ENCODE assay signal across 9 mouse cellular contexts in the genomic region with DNA sequence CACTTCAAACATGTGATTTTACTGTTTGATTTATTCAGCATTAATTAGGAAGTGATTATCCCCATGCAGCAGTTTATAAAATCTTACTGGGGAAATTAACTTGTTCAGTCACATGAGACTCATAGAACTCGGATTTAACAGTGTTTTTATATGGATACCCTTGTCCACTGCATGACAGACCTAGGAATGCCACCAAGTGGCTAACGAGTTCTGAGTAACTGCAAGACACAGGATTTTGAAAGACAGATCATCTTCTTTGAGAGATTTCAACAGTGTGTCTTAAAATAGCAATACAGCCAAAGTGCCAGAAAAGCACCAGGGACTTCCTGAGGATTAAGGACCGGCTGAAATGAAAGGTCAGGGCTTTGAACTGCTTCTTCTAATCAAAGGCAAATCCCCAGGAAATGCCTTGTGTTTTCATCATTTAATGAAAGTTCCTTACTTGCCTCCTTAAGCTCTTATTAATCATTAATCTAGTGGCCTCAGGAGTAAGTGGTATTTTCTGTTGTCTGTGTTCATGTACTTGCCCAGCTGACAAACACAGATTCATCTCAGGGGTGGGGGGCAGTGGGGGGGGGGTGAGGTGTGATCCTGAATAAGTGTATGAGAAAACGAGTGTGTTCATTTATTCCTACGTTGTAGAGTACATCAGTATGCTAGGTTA.
DNase-seq lines count a peak whose midpoint lies in the region; ATAC-seq lines count a peak whose summit lies in the region.
"Had no signal": no experiment of that assay in that cellular context is flagged by ENCODE, and none has a peak within 500 bp of the region (broad histone marks: within the 10 kb centered on the region; RNA-seq: fewer than 3 reads in every experiment).

No protein-coding gene starts in this region.

- DNase-seq in forebrain, embryonic 11.5 days (ENCODE audit: low spot score): no peak
- DNase-seq in midbrain, embryonic 11.5 days (ENCODE audit: low spot score, missing footprints): no peak
- DNase-seq in midbrain, embryonic 10.5 days (ENCODE audit: low spot score): no peak
- peak; percentile 11 for DNase-seq in kidney, postnatal 10 days
- DNase-seq in skeletal muscle tissue, adult 2 months (ENCODE audit: low read depth, low spot score): peak; percentile 34
- no peak for DNase-seq in frontal cortex, adult 2 months (ENCODE audit: extremely low spot score in 1 of 2, low spot score in 1 of 2)
- DNase-seq in ovary, postnatal 14 days (ENCODE audit: low spot score): no peak
- DNase-seq: cerebellum, adult 2 months had no signal

- 13% methylated on average over 5 of the region's 5 CpGs for WGBS in forebrain, embryonic 11.5 days
- 14% methylated on average over 5 of the region's 5 CpGs for WGBS in forebrain, embryonic 12.5 days
- 19% methylated on average over 5 of the region's 5 CpGs for WGBS in midbrain, embryonic 11.5 days
- WGBS in midbrain, embryonic 10.5 days: 31% methylated on average over 5 of the region's 5 CpGs

- peak; percentile 26; the same call in 1 of the 2 replicates for ATAC-seq in forebrain, embryonic 11.5 days (replicated peaks; ENCODE audit: low FRiP score)
- no peak; the same call in 1 of the 2 replicates for ATAC-seq in forebrain, embryonic 12.5 days (ENCODE audit: low FRiP score)
- peak; percentile 51; the same call in 1 of the 2 replicates for ATAC-seq in midbrain, embryonic 11.5 days (ENCODE audit: low FRiP score)

- no peak overlapping the region for H3K4me2 ChIP-seq in forebrain, embryonic 11.5 days (ENCODE audit: low read depth, low read length, severe bottlenecking)
- H3K4me2 ChIP-seq in forebrain, embryonic 12.5 days: no peak overlapping the region
- no peak overlapping the region for H3K4me2 ChIP-seq in midbrain, embryonic 11.5 days

- no peaks in the 10 kb centered on the region for H3K9me3 ChIP-seq in forebrain, embryonic 11.5 days (ENCODE audit: control insufficient read depth, low read length)
- no peaks in the 10 kb centered on the region for H3K9me3 ChIP-seq in forebrain, embryonic 12.5 days
- no peaks in the 10 kb centered on the region for H3K9me3 ChIP-seq in midbrain, embryonic 11.5 days (ENCODE audit: control insufficient read depth, low read length)
- no peaks in the 10 kb centered on the region for H3K9me3 ChIP-seq in midbrain, embryonic 10.5 days (replicated peaks)

- H3K36me3 ChIP-seq in forebrain, embryonic 11.5 days (ENCODE audit: control insufficient read depth, insufficient read depth, low read length): no peaks in the 10 kb centered on the region
- no peaks in the 10 kb centered on the region for H3K36me3 ChIP-seq in forebrain, embryonic 12.5 days (replicated peaks)
- no peaks in the 10 kb centered on the region for H3K36me3 ChIP-seq in midbrain, embryonic 11.5 days (ENCODE audit: control insufficient read depth, insufficient read depth, low read length)
- no peaks in the 10 kb centered on the region for H3K36me3 ChIP-seq in midbrain, embryonic 10.5 days

- no peak overlapping the region for H3K4me3 ChIP-seq in forebrain, embryonic 11.5 days (ENCODE audit: low read depth, low read length)
- H3K4me3 ChIP-seq in forebrain, embryonic 12.5 days (replicated peaks): no peak overlapping the region
- no peak overlapping the region for H3K4me3 ChIP-seq in midbrain, embryonic 11.5 days (ENCODE audit: low read depth, low read length)
- H3K4me3 ChIP-seq in midbrain, embryonic 10.5 days: no peak overlapping the region

- no peaks in the 10 kb centered on the region for H3K4me1 ChIP-seq in forebrain, embryonic 11.5 days (replicated peaks; ENCODE audit: control insufficient read depth, insufficient read depth, low read length)
- peaks cover 4% of the 10 kb centered on the region; the same call in 1 of the 2 replicates for H3K4me1 ChIP-seq in forebrain, embryonic 12.5 days
- 0 out of 2 replicates have a peak, but pooled peaks cover 3% of the 10 kb centered on the region for H3K4me1 ChIP-seq in midbrain, embryonic 11.5 days (ENCODE audit: control insufficient read depth, insufficient read depth, low read length)
- H3K4me1 ChIP-seq in midbrain, embryonic 10.5 days: peaks cover 20% of the 10 kb centered on the region

- H3K9ac ChIP-seq in forebrain, embryonic 11.5 days (ENCODE audit: low read length): no peak overlapping the region
- H3K9ac ChIP-seq in forebrain, embryonic 12.5 days: no peak overlapping the region
- no peak overlapping the region for H3K9ac ChIP-seq in midbrain, embryonic 11.5 days (ENCODE audit: low read length)

- no peak overlapping the region for H3K27ac ChIP-seq in forebrain, embryonic 11.5 days (ENCODE audit: low read depth, low read length)
- H3K27ac ChIP-seq in forebrain, embryonic 12.5 days: no peak overlapping the region
- H3K27ac ChIP-seq in midbrain, embryonic 11.5 days (ENCODE audit: low read depth, low read length): no peak overlapping the region
- no peak overlapping the region for H3K27ac ChIP-seq in midbrain, embryonic 10.5 days (replicated peaks)

- no peaks in the 10 kb centered on the region for H3K27me3 ChIP-seq in forebrain, embryonic 11.5 days (ENCODE audit: control insufficient read depth, insufficient read depth, low read length)
- no peaks in the 10 kb centered on the region for H3K27me3 ChIP-seq in forebrain, embryonic 12.5 days
- H3K27me3 ChIP-seq in midbrain, embryonic 11.5 days (ENCODE audit: control insufficient read depth, insufficient read depth, low read length): no peaks in the 10 kb centered on the region
- no peaks in the 10 kb centered on the region for H3K27me3 ChIP-seq in midbrain, embryonic 10.5 days (ENCODE audit: low read depth, poor library complexity, severe bottlenecking)

Comparison
In these comparisons a context has a peak if more than half of its experiments do, and no peak if none do; other contexts are left out.
1. DNase-seq: peak in kidney, postnatal 10 days (single experiment) and skeletal muscle tissue, adult 2 months (single experiment); none in forebrain, embryonic 11.5 days (single experiment), midbrain, embryonic 11.5 days (single experiment), midbrain, embryonic 10.5 days (single experiment), frontal cortex, adult 2 months (0 of 2) and ovary, postnatal 14 days (single experiment).